Mouse (Mus musculus) lung, embryonic 16.5 days (tissue): ENCODE measurements around the gene Zfp106. TPM values are rescaled to one million over a fixed set of nuclear protein-coding genes. Genes with fewer than 3 reads are reported as not detected.

Source experiments
- ATAC-seq: fragments of 200-750 bp; cut with Nextera tagmentation; 2 replicates; pipeline ENCODE4 v1.8.0; 2017; ENCODE audit warnings: low read depth, mild to moderate bottlenecking, moderate library complexity
- H3K27ac ChIP-seq: fragments of 300-500 bp; sonication (generic); 2 replicates; pipeline ENCODE4 v1.5.1; 2014; ENCODE audit warnings: mild to moderate bottlenecking, control low read depth, low read length
- H3K27me3 ChIP-seq: fragments of 300-500 bp; sonication (generic); 2 replicates; pipeline ENCODE4 v1.6.1; 2014; ENCODE audit warnings: low read depth, low read length, mixed read lengths; ENCODE audit not compliant: control insufficient read depth, insufficient read depth
- H3K36me3 ChIP-seq: fragments of 300-500 bp; sonication (generic); 2 replicates; pipeline ENCODE4 v1.6.1; 2014; ENCODE audit warnings: low read length; ENCODE audit not compliant: control insufficient read depth, insufficient read depth
- H3K4me1 ChIP-seq: fragments of 300-500 bp; sonication (generic); replicated peaks from 2 replicates; pipeline ENCODE4 v1.6.1; 2014; ENCODE audit warnings: low read length, mixed read lengths; ENCODE audit not compliant: control insufficient read depth, insufficient read depth
- H3K4me2 ChIP-seq: fragments of 300-500 bp; sonication (generic); 2 replicates; pipeline ENCODE4 v1.6.1; 2014; ENCODE audit warnings: low read depth, low read length, control low read depth
- H3K4me3 ChIP-seq: fragments of 300-500 bp; sonication (generic); 2 replicates; pipeline ENCODE4 v1.5.1; 2014; ENCODE audit warnings: mild to moderate bottlenecking, low read length, control low read depth
- H3K9ac ChIP-seq: fragments of 300-500 bp; sonication (generic); 2 replicates; pipeline ENCODE4 v1.6.1; 2014; ENCODE audit warnings: low read length, control low read depth
- H3K9me3 ChIP-seq: fragments of 300-500 bp; sonication (generic); 2 replicates; pipeline ENCODE4 v1.6.1; 2016; ENCODE audit warnings: low read length; ENCODE audit not compliant: control insufficient read depth
- WGBS: fragments of 180-500 bp; shearing (Covaris S2); extraction: QIAGEN DNeasy Blood & Tissue Kit; methylation state at CpG from one replicate; pipeline ENCODE4 v1.1.7; 2014; 5-methylcytosine and 5-hydroxymethylcytosine counted together
- polyA plus RNA-seq: library from polyadenylated mRNA; unstranded; fragments of >200 nt; fragmentation: Nextera tagmentation; extraction: Ambion mirVana; gene quantifications from 2 replicates; pipeline ENCODE4 v1.2.1, GENCODE M21; 2015

Gene Zfp106
- polyA plus RNA-seq, 1 experiment from 2014 or later = 37.4 TPM

DNA sequence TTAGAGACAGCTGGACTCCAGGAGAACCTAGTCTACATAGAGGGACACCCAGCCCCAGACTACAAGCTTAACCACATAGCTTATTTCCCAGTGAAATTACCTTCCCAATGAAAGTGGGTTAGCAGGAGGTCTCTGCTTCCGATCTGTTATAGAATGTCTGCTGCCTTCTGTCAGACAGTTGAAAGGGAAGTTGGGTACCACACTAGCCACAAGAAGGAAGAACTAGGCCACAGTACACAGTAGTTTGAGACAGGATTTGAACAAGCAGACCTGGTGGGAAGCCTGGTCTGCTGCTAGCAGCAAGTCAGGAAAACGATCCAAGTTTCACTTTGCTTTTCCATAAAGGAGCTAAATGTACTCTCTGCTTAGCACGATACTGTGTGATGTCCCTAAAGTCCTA, 94.4 kb downstream of the Zfp106 start:
- no peak for ATAC-seq
- Histone ChIP-seq H3K27me3 (no peaks in the 10 kb centered on the region), H3K9me3 (no peaks in the 10 kb centered on the region), H3K4me2 (no peak overlapping the region), H3K36me3 (no peaks in the 10 kb centered on the region), H3K4me3 (no peak overlapping the region), H3K4me1 (no peaks in the 10 kb centered on the region), H3K27ac (no peak overlapping the region), H3K9ac (no peak overlapping the region)
- WGBS = 86% methylated on average over 3 of the region's 3 CpGs

GRCm38 (mm10) chr2:120468011-120468410, 95.6 kb downstream of the Zfp106 start:
- no peak for ATAC-seq

GRCm38 (mm10) chr2:120465397-120465785, 98.3 kb downstream of the Zfp106 start:
- no peak for ATAC-seq
- Histone ChIP-seq H3K36me3 (no peaks in the 10 kb centered on the region), H3K27me3 (no peaks in the 10 kb centered on the region), H3K9ac (no peak overlapping the region), H3K27ac (no peak overlapping the region), H3K9me3 (no peaks in the 10 kb centered on the region), H3K4me1 (no peaks in the 10 kb centered on the region), H3K4me3 (no peak overlapping the region), H3K4me2 (no peak overlapping the region)
- 79% methylated on average over 5 of the region's 5 CpGs for whole genome bisulfite sequencing

More at GRCm38 (mm10) chr2:120468011-120468410, 95.6 kb downstream of the Zfp106 start:
- Histone ChIP-seq H3K9ac (no peak overlapping the region), H3K27ac (no peak overlapping the region), H3K27me3 (no peaks in the 10 kb centered on the region), H3K4me2 (no peak overlapping the region), H3K36me3 (no peaks in the 10 kb centered on the region), H3K9me3 (no peaks in the 10 kb centered on the region), H3K4me1 (no peaks in the 10 kb centered on the region), H3K4me3 (no peak overlapping the region)

- no peak for ATAC-seq
- Histone ChIP-seq H3K4me2 (no peak overlapping the region), H3K36me3 (no peaks in the 10 kb centered on the region), H3K4me3 (no peak overlapping the region), H3K9me3 (no peaks in the 10 kb centered on the region), H3K27ac (no peak overlapping the region), H3K9ac (no peak overlapping the region), H3K4me1 (no peaks in the 10 kb centered on the region), H3K27me3 (no peaks in the 10 kb centered on the region)
- WGBS = 85% methylated on average over 2 of the region's 2 CpGs
Observed at GRCm38 (mm10) chr2:120464732-120465396, 98.8 kb downstream of the Zfp106 start.

- Histone ChIP-seq H3K36me3 (no peaks in the 10 kb centered on the region), H3K27ac (no peak overlapping the region), H3K4me2 (no peak overlapping the region), H3K9me3 (no peaks in the 10 kb centered on the region), H3K9ac (no peak overlapping the region), H3K4me1 (no peaks in the 10 kb centered on the region), H3K27me3 (no peaks in the 10 kb centered on the region), H3K4me3 (no peak overlapping the region)
- no peak for ATAC-seq
- 63% methylated on average over 8 of the region's 8 CpGs for WGBS
Observed at GRCm38 (mm10) chr2:120464091-120464490, 99.6 kb downstream of the Zfp106 start.

- no peaks in the 10 kb centered on the region for H3K36me3 ChIP-seq
- H3K4me2 ChIP-seq = no peak overlapping the region
- no peaks in the 10 kb centered on the region for H3K27me3 ChIP-seq
- 64% methylated on average over 7 of the region's 7 CpGs for WGBS
- H3K9me3 ChIP-seq = no peaks in the 10 kb centered on the region
- no peak for ATAC-seq
- H3K27ac ChIP-seq = no peak overlapping the region
- no peak overlapping the region for H3K9ac ChIP-seq
- H3K4me3 ChIP-seq = no peak overlapping the region
- no peaks in the 10 kb centered on the region for H3K4me1 ChIP-seq
Observed at GRCm38 (mm10) chr2:120463328-120463727, 100.3 kb downstream of the Zfp106 start.

DNA sequence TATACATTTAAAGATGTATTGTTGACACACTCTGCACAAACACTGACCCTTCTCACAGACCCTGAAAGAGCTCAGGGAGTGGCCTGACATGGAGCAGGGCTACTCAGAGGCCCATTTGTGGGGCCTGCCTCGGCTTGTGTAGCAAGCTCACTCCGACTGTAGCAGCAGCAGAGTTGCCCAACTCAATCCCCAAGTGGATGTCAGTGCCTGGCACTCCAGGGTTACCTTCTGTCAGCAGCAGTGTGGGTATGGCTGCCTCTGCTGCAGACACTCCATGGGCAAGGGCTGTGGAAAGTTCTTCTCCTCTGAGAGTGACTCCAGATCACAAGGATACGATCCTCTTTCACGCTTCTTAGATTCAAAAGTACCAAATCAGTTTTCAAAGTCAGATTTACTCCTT, 103.4 kb downstream of the Zfp106 start:
- WGBS = 79% methylated on average over 4 of the region's 4 CpGs
- Histone ChIP-seq H3K36me3 (no peaks in the 10 kb centered on the region), H3K9me3 (no peaks in the 10 kb centered on the region), H3K4me1 (no peaks in the 10 kb centered on the region), H3K9ac (no peak overlapping the region), H3K27ac (no peak overlapping the region), H3K4me2 (no peak overlapping the region), H3K4me3 (no peak overlapping the region), H3K27me3 (no peaks in the 10 kb centered on the region)
- no peak for ATAC-seq

Other genes starting within 250 kb of the Zfp106 start
- gene Pla2g4f, start 249.7 kb downstream of the Zfp106 start, polyA plus RNA-seq = 1.1 and 1.9 TPM in 2 replicates
- 21.7 and 23.4 TPM in 2 replicates for gene Vps39, start 210.7 kb downstream of the Zfp106 start, polyA plus RNA-seq
- gene Ganc, start 159.9 kb downstream of the Zfp106 start, polyA plus RNA-seq = 9.1 and 9.9 TPM in 2 replicates
- gene Tmem87a, start 159.7 kb downstream of the Zfp106 start, polyA plus RNA-seq = 10.1 and 10.2 TPM in 2 replicates
- 0.94 and 1.1 TPM in 2 replicates for gene Capn3, start 107.8 kb downstream of the Zfp106 start, polyA plus RNA-seq
- 57.2 and 59.6 TPM in 2 replicates for gene Snap23, start 3.8 kb upstream of the Zfp106 start, polyA plus RNA-seq
- 21.6 and 23.1 TPM in 2 replicates for gene Haus2, start 45.5 kb upstream of the Zfp106 start, polyA plus RNA-seq
- 29.9 and 31.1 TPM in 2 replicates for gene Lrrc57, start 45.7 kb upstream of the Zfp106 start, polyA plus RNA-seq
- gene Stard9, start 65.3 kb upstream of the Zfp106 start, polyA plus RNA-seq = 10.3 and 14.6 TPM in 2 replicates